Mouse (Mus musculus): ENCODE data around the gene Arhgef1. TPM values are rescaled to one million over a fixed set of nuclear protein-coding genes. Genes with fewer than 3 reads are reported as not detected.

Arhgef1 gene
- total and polyA plus RNA-seq, 2 experiments from 2014 or later = 33.6 to 33.9 TPM

GRCm38 (mm10) chr7:24897959-24898358 is 4.8 kb upstream of the Arhgef1 start:
- Histone ChIP-seq H3K36me3 (ENCODE audit: insufficient read depth, low read length) (no peaks in the 10 kb centered on the region), H3K27ac (no peak overlapping the region), H3K4me3 (ENCODE audit: low read length) (no peak overlapping the region), H3K4me1 (ENCODE audit: insufficient read depth, low read length) (no peaks in the 10 kb centered on the region), H3K4me2 (ENCODE audit: low read depth, low read length) (no peak overlapping the region), H3K9ac (replicated peaks; ENCODE audit: low read length) (no peak overlapping the region), H3K9me3 (ENCODE audit: low read length) (no peaks in the 10 kb centered on the region), H3K27me3 (ENCODE audit: insufficient read depth, low read length) (no peaks in the 10 kb centered on the region)
- 79% methylated on average over 5 of the region's 5 CpGs for WGBS
- no peak for TF ChIP-seq CTCF (IDR thresholded peaks at IDR 0.05; ENCODE audit: low read depth)
- ATAC-seq (no peak), DNase-seq (ENCODE audit: low spot score) (no peak)

DNA sequence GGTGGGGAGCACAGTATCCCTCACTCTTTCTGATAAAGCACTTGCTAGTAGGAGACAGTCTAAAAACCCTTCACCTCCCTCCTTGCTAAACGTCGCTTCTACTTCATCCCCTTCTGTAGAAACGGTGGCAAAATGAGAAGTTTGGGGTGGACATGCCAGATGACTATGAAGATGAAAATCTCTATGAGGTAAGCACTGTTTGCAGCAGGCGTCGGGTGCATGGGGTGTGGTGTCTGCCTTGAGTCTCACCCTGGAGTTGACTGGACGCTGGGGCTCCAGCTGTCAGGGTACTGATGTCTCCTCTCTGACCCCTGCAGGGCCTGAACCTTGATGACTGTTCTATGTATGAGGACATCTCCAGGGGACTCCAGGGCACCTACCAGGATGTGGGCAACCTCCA is 1.6 kb upstream of the Arhgef1 start:
- Histone ChIP-seq H3K9ac (replicated peaks; ENCODE audit: low read length) (no peak overlapping the region), H3K27me3 (ENCODE audit: insufficient read depth, low read length) (no peaks in the 10 kb centered on the region), H3K27ac (no peak overlapping the region), H3K4me2 (ENCODE audit: low read depth, low read length) (no peak overlapping the region), H3K36me3 (ENCODE audit: insufficient read depth, low read length) (no peaks in the 10 kb centered on the region), H3K4me3 (ENCODE audit: low read length) (no peak overlapping the region), H3K4me1 (ENCODE audit: insufficient read depth, low read length) (peaks cover 3% of the 10 kb centered on the region; the same call in 1 of the 2 replicates), H3K9me3 (ENCODE audit: low read length) (no peaks in the 10 kb centered on the region)
- ATAC-seq = no peak
- WGBS = 73% methylated on average over 6 of the region's 6 CpGs
- DNase-seq (ENCODE audit: low spot score) = no peak
- TF ChIP-seq CTCF (IDR thresholded peaks at IDR 0.05; ENCODE audit: low read depth) = no peak

- peaks cover 3% of the 10 kb centered on the region; the same call in 1 of the 2 replicates for H3K4me1 ChIP-seq (ENCODE audit: insufficient read depth, low read length)
- H3K9ac ChIP-seq (replicated peaks; ENCODE audit: low read length) = no peak overlapping the region
- no peak overlapping the region for H3K4me3 ChIP-seq (ENCODE audit: low read length)
- H3K36me3 ChIP-seq (ENCODE audit: insufficient read depth, low read length) = no peaks in the 10 kb centered on the region
- DNase-seq (ENCODE audit: low spot score) (no peak), ATAC-seq (no peak)
- H3K4me2 ChIP-seq (ENCODE audit: low read depth, low read length) = no peak overlapping the region
- H3K27ac ChIP-seq = no peak overlapping the region; the same call in 1 of the 2 replicates
- 80% methylated on average over 1 of the region's 1 CpGs for WGBS
- no peaks in the 10 kb centered on the region for H3K9me3 ChIP-seq (ENCODE audit: low read length)
- no peak for TF ChIP-seq CTCF (IDR thresholded peaks at IDR 0.05; ENCODE audit: low read depth)
- H3K27me3 ChIP-seq (ENCODE audit: insufficient read depth, low read length) = no peaks in the 10 kb centered on the region
Measured at GRCm38 (mm10) chr7:24901842-24902241, 870 bp upstream of the Arhgef1 start.

DNA sequence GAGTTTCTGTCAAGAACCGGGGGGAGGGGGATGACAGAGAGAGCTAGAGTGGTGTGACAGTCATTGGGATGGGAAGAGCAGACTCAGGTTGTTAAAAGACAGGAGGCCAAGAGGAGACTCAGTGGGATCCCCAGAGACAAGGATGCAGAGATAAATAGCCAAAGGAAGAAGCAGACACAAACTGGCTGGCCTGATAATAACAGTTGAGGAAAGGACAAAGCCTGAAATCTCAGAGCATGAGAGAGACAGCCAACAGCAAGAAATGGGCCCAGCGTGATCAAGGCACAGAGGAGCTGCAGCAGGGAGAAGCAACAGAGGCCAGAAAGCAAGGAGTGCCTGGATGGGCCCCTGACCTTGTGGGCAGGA is 465 bp upstream of the Arhgef1 start:
- peak overlapping the region; percentile 86; the same call in 1 of the 2 replicates for H3K4me2 ChIP-seq (ENCODE audit: low read depth, low read length)
- TF ChIP-seq CTCF (IDR thresholded peaks at IDR 0.05; ENCODE audit: low read depth) = no peak
- H3K9me3 ChIP-seq (ENCODE audit: low read length) = no peaks in the 10 kb centered on the region
- H3K9ac ChIP-seq (replicated peaks; ENCODE audit: low read length) = no peak overlapping the region
- peaks cover 5% of the 10 kb centered on the region; the same call in 1 of the 2 replicates for H3K4me1 ChIP-seq (ENCODE audit: insufficient read depth, low read length)
- WGBS = 54% methylated on average over 2 of the region's 2 CpGs
- H3K27me3 ChIP-seq (ENCODE audit: insufficient read depth, low read length) = no peaks in the 10 kb centered on the region
- no peak for ATAC-seq
- H3K4me3 ChIP-seq (ENCODE audit: low read length) = no peak overlapping the region
- no peak for DNase-seq (ENCODE audit: low spot score)
- no peaks in the 10 kb centered on the region for H3K36me3 ChIP-seq (ENCODE audit: insufficient read depth, low read length)
- peak overlapping the region; percentile 68; the same call in 1 of the 2 replicates for H3K27ac ChIP-seq

- Histone ChIP-seq H3K27ac (no peak overlapping the region), H3K4me3 (ENCODE audit: low read length) (peak overlapping the region; percentile 62), H3K9ac (replicated peaks; ENCODE audit: low read length) (peak overlapping the region; percentile 55; the same call in 1 of the 2 replicates), H3K4me2 (ENCODE audit: low read depth, low read length) (peak overlapping the region; percentile 86), H3K4me1 (ENCODE audit: insufficient read depth, low read length) (peaks cover 6% of the 10 kb centered on the region; the same call in 1 of the 2 replicates), H3K27me3 (ENCODE audit: insufficient read depth, low read length) (no peaks in the 10 kb centered on the region), H3K9me3 (ENCODE audit: low read length) (no peaks in the 10 kb centered on the region), H3K36me3 (ENCODE audit: insufficient read depth, low read length) (no peaks in the 10 kb centered on the region)
- ATAC-seq = no peak
- DNase-seq (ENCODE audit: low spot score) = no peak
- WGBS = 38% methylated on average over 10 of the region's 10 CpGs
- no peak for TF ChIP-seq CTCF (IDR thresholded peaks at IDR 0.05; ENCODE audit: low read depth)
Measured at GRCm38 (mm10) chr7:24903444-24903825, 723 bp downstream of the Arhgef1 start.

- 0% methylated on average over 30 of the region's 30 CpGs for WGBS
- Histone ChIP-seq H3K4me2 (ENCODE audit: low read depth, low read length) (peak overlapping the region; percentile 86), H3K4me1 (ENCODE audit: insufficient read depth, low read length) (peaks cover 6% of the 10 kb centered on the region; the same call in 1 of the 2 replicates), H3K36me3 (ENCODE audit: insufficient read depth, low read length) (peaks cover 6% of the 10 kb centered on the region; the same call in 1 of the 2 replicates), H3K9me3 (ENCODE audit: low read length) (no peaks in the 10 kb centered on the region), H3K9ac (replicated peaks; ENCODE audit: low read length) (peak overlapping the region; percentile 71), H3K27ac (peak overlapping the region; percentile 68), H3K27me3 (ENCODE audit: insufficient read depth, low read length) (no peaks in the 10 kb centered on the region), H3K4me3 (ENCODE audit: low read length) (peak overlapping the region; percentile 62)
- TF ChIP-seq CTCF (IDR thresholded peaks at IDR 0.05; ENCODE audit: low read depth) = peak; percentile 83
- peak; percentile 98 for ATAC-seq
- DNase-seq (ENCODE audit: low spot score) = peak; percentile 99
Measured at GRCm38 (mm10) chr7:24904070-24904483, 1.4 kb downstream of the Arhgef1 start.

DNA sequence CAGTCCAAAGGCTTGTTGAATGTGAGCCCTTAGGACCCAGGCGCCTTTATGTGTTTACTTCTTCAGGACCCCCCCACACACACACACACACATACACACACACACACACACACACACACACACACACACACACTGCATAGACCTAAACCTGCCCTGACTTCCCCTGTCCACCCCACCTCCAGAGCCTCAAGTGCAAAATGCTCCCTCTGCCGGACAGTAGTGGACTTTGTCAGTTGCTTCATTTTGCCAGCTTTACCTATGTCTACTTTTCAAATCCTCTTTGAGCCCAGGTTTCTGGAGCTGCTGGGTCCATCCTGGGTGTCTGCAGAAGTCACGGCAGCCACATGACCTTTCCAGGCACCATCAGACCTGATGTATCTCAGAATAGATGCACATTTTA is 2.2 kb downstream of the Arhgef1 start:
- peak overlapping the region; percentile 86 for H3K4me2 ChIP-seq (ENCODE audit: low read depth, low read length)
- peaks cover 6% of the 10 kb centered on the region; the same call in 1 of the 2 replicates for H3K36me3 ChIP-seq (ENCODE audit: insufficient read depth, low read length)
- H3K4me1 ChIP-seq (ENCODE audit: insufficient read depth, low read length) = peaks cover 6% of the 10 kb centered on the region; the same call in 1 of the 2 replicates
- 12% methylated on average over 3 of the region's 3 CpGs for WGBS
- peak overlapping the region; percentile 62 for H3K4me3 ChIP-seq (ENCODE audit: low read length)
- no peaks in the 10 kb centered on the region for H3K9me3 ChIP-seq (ENCODE audit: low read length)
- peak; percentile 88 for TF ChIP-seq CTCF (IDR thresholded peaks at IDR 0.05; ENCODE audit: low read depth)
- DNase-seq (ENCODE audit: low spot score) (peak; percentile 81), ATAC-seq (no peak)
- peak overlapping the region; percentile 71; the same call in 1 of the 2 replicates for H3K9ac ChIP-seq (replicated peaks; ENCODE audit: low read length)
- no peaks in the 10 kb centered on the region for H3K27me3 ChIP-seq (ENCODE audit: insufficient read depth, low read length)
- H3K27ac ChIP-seq = peak overlapping the region; percentile 68

Measured in hindbrain, postnatal 0 days (tissue).